Mouse (Mus musculus) thymus, postnatal 0 days (tissue): ENCODE measurements around the gene Pold1. TPM values are rescaled to one million over a fixed set of nuclear protein-coding genes. Genes with fewer than 3 reads are reported as not detected.

ENCODE experiments used
- DNase-seq: peaks from one replicate; pipeline ENCODE4 v3.0.0-alpha.2; 2015; ENCODE audit warnings: low spot score
- polyA plus RNA-seq: library from polyadenylated mRNA; unstranded; fragments of >200 nt; fragmentation: Nextera tagmentation; extraction: Ambion mirVana; gene quantifications from 2 replicates; pipeline ENCODE4 v1.2.1, GENCODE M21; 2015

Pold1 gene
- polyA plus RNA-seq, 1 experiment from 2014 or later: 104 TPM

- DNase-seq: peak; percentile 50
Observed at GRCm38 (mm10) chr7:44547041-44547440, 1.6 kb downstream of the Pold1 start.

GRCm38 (mm10) chr7:44546274-44546673, 2.4 kb downstream of the Pold1 start:
- no peak for DNase-seq

DNA sequence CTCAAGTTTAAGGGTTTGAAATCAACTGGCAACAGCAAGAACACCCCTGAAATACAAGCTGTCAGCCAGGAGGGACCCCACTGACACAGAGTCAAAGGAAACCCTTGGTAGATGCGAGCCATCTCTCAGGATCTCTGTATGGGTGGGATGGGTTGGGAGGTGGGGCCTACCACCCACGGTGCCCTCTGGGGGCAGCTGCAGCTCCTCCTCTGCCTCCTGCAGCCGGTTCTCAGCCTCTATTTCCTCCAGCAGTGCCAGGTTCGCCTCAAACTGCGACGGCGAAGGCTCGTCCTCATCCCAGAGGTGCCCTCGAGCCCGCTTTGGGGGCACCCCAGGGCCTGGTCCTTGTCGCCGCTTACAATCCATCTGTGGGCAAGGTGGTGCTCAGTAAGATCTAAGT, 5.6 kb downstream of the Pold1 start:
- peak; percentile 64 for DNase-seq

- DNase-seq: peak; percentile 32
Observed at GRCm38 (mm10) chr7:44542555-44542954, 6.1 kb downstream of the Pold1 start.

GRCm38 (mm10) chr7:44538756-44539624, 9.7 kb downstream of the Pold1 start:
- no peak for DNase-seq

- no peak for DNase-seq
Observed at GRCm38 (mm10) chr7:44537496-44537895, 11.2 kb downstream of the Pold1 start.

- no peak for DNase-seq
Observed at GRCm38 (mm10) chr7:44537009-44537408, 11.6 kb downstream of the Pold1 start.

- no peak for DNase-seq
Observed at GRCm38 (mm10) chr7:44536590-44536968, 12.1 kb downstream of the Pold1 start.

DNA sequence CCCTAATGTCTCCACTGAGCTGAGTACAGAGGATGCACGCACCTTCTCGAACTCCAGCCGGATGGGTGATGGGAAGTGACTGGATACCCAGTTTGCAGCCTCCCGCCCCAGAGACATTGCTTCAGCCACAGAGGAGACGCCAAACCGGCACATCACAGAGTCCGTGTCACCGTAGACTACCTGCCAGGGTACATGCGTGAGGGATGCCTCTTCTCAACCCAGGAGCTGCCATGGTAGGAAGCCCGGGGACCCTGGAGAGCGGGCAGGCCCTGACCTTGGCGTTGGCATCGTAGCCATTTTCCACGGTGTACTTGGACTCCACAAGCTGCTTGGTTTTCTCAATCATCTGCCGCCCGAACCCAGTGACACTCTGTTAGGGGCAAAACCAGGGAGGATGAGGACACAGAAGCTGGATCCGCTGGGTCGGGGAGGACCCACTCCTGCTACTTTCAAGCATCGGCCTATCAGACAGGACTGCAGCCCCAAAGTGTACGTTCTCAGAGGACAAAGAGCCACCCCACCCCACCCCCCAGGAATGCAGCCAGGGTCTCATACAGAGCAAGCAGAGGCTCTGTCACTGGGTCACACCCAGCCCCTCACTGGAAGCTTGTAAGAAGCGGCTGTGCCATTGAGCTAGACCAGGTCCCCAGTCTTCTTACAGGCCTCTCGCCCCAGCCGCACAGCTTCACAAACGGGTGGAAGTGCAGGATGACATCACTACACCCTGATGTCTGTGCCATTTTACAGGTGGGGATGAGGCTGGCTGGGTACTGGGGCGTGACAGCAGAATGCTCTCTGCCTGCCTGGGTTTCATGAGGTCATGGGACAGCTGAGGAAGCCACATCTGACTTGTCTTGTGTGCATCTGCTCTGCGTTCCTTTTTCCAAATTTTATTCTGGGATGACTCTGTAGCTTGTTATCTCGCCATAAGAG, 12.7 kb downstream of the Pold1 start:
- no peak for DNase-seq

DNA sequence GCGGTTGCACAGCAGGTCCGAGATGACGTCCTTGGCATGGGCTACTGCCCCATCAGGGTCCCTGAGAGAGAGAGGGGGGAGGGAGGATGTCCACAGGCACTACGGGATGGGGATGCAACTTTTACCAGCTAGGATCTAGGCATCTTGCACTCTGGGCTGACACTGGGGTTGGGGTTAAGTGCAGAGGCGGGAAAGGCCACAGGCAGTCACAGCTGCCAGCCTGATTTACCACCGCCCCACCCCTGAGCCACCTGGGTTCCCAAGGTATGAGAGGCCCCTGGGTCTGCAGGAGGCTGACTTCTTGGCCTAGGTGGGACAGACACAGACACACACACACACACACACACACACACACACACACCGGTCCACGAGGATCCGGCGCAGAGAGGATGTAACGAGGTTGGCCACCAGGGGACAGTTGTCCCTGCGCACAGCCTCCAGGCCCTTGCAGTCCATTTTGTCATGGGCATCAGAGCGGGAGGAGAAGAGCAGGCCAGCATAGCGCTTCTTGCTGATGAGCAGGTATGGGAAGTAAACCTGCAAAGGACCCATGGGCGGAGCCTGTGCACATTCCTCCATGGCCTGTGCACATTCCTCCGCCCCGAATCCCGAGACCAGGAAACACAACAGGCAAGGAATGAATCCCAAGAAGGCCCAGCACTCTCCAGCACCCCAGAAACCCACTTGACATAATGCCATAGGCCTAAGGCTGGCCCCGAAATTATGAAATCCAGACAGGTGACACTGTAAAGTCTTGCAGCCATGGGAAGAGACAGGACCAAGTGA, 13.8 kb downstream of the Pold1 start:
- DNase-seq: peak; percentile 32

GRCm38 (mm10) chr7:44534242-44534641, 14.4 kb downstream of the Pold1 start:
- DNase-seq: peak; percentile 46

DNA sequence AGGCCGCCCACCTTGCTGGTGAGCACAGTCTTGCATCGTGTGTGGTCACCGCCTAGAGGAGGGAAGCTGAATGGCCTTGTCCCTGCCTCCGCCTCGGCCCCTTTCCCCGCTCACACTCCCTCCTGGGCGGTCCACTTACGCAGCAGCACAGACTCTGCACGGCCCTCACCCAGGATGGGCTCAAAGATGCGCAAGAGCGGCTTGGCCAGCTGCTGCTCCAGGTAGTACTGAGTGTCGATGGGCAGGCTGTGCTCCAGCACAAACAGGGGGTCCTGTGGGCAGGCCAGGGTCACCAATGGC, 15.0 kb downstream of the Pold1 start:
- no peak for DNase-seq

GRCm38 (mm10) chr7:44532918-44533745, 15.5 kb downstream of the Pold1 start:
- no peak for DNase-seq

- DNase-seq: no peak
Observed at GRCm38 (mm10) chr7:44531946-44532732, 16.5 kb downstream of the Pold1 start, which contains the start of gene Spib. Gene Spib, minus strand, starts transcription at chr7:44532071.

- DNase-seq: peak; percentile 77
Observed at GRCm38 (mm10) chr7:44531207-44531606, 17.4 kb downstream of the Pold1 start.

DNA sequence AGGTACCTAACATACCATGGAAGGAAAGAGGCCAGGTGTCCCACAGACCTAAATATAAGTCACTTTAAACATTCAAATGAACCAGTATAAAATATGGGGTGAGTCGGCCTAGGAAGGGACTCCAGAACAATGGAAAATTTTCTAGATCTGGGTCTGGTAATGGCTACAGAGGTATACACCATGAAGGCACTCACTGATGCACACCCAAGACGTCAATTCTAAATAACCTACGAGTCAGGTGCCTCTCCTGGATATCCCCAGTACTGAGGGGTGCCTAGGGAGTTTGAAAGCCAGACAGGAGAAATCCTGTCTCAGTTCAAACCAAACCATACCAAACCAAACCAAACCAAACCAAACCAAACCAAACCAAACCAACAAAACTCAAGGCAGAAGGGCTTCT, 18.1 kb downstream of the Pold1 start:
- DNase-seq: no peak

GRCm38 (mm10) chr7:44529518-44529917, 19.1 kb downstream of the Pold1 start:
- no peak for DNase-seq

DNA sequence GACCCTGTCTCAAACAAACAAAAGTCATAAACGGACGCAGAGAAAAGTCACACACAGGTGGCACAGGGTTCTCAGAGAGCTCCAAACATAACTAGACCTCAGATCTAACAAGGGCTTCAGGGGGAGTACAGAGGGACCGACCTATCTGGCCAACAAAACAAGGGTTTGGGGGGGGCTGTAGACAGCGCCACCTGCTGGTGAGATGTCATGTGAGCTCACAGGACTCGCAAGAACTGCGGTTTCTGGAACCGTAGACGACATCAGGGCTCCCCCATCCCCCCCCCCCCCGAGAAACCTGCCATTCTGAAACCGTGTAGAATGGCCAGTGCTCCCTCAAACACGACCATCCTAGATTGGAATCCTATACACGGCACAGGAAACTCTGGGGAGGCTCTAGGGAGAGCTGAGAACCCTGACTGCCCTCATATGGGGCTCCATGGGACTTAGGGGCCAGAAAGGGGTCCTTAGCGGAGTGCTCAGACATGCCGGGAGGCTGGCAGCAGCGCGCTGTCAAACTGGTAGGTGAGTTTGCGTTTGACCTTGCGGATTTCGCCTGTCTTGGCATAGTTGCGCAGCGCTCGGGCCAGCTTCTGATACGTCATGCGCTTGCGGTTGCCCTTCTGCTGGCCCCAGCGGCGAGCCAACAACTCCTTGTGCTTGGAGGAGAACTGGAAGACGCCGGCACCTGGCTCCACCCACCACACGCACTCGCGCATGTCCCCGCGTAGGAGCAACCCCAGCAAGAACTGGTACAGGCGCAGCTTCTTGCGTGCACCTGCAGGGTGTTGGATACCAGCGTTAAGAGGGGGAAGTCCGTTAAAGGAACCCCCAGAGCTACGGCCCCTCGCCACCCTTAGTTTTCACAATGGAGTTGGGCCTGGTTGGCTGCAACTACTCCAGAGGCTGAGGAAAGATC, 20.9 kb downstream of the Pold1 start:
- peak; percentile 90 for DNase-seq
